Mouse (Mus musculus) erythroblast, embryonic 14.5 days (primary cell): Measurements from ENCODE around the gene Ppm1h.

ENCODE experiments used
- GATA1 ChIP-seq: IDR thresholded peaks from 2 replicates; pipeline ENCODE4 v1.6.1; 2012; ENCODE audit warnings: low read length, inconsistent platforms, mixed read lengths
- TAL1 ChIP-seq: IDR thresholded peaks from 3 replicates; pipeline ENCODE4 v1.6.1; 2012; ENCODE audit warnings: low read length, inconsistent platforms, mixed read lengths

DNA sequence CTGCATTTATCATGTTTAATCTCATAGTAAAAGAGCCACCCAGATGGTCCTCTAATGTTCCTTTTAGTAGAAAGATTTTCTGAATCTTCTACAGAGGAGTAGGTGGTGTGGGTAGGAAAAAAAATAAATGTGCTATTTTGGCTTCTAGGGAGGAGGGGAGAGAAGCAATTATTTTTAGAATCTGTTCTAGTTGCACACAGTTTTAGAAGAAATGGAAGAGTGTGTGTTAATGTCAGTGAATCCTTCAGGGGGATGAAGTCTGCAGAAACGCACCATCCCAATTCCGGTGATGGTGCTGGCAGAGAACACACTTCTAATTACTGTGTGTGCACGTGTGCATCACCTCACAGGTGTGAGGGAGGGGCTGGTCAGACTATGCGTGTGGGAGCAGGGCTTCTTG lies 129.6 kb downstream of the Ppm1h start:
- TF ChIP-seq GATA1 (no peak), TAL1 (no peak)
